Mouse (Mus musculus): ENCODE data around the gene Zfpl1. TPM values are rescaled to one million over a fixed set of nuclear protein-coding genes. Genes with fewer than 3 reads are reported as not detected.
A peak's percentile ranks its signal among the peaks of the same experiment; 100 is the strongest.

Gene Zfpl1
- polyA plus RNA-seq, 1 experiment from 2014 or later: 80.8 TPM

GRCm38 (mm10) chr19:6066571-6066970 lies 18.2 kb downstream of the Zfpl1 start:
- H3K4me3 ChIP-seq: peak overlapping the region; percentile 65
- ATAC-seq (replicated peaks): 0 out of 2 replicates have a peak, but pooled peaks have one; percentile 2
- H3K9me3 ChIP-seq: no peaks in the 10 kb centered on the region
- H3K4me1 ChIP-seq: peaks cover 43% of the 10 kb centered on the region
- 32% methylated on average over 5 of the region's 5 CpGs for WGBS
- H3K4me2 ChIP-seq (replicated peaks): peak overlapping the region; percentile 97
- H3K27me3 ChIP-seq: no peaks in the 10 kb centered on the region
- peak overlapping the region; percentile 89 for H3K27ac ChIP-seq (replicated peaks)
- peaks cover 29% of the 10 kb centered on the region for H3K36me3 ChIP-seq
- peak overlapping the region; percentile 86 for H3K9ac ChIP-seq (replicated peaks)

GRCm38 (mm10) chr19:6063081-6063480 lies 21.7 kb downstream of the Zfpl1 start:
- Histone ChIP-seq H3K36me3 (peaks cover 10% of the 10 kb centered on the region), H3K4me2 (replicated peaks) (no peak overlapping the region; the same call in 1 of the 2 replicates), H3K27ac (replicated peaks) (no peak overlapping the region), H3K9me3 (no peaks in the 10 kb centered on the region), H3K4me1 (peaks cover 57% of the 10 kb centered on the region), H3K27me3 (no peaks in the 10 kb centered on the region), H3K9ac (replicated peaks) (no peak overlapping the region), H3K4me3 (0 out of 2 replicates have a peak overlapping the region, but pooled peaks have one; percentile 88)
- WGBS: 94% methylated on average over 6 of the region's 6 CpGs
- ATAC-seq (replicated peaks): no peak

- peak overlapping the region; percentile 88 for H3K4me3 ChIP-seq
- no peaks in the 10 kb centered on the region for H3K27me3 ChIP-seq
- H3K9ac ChIP-seq (replicated peaks): peak overlapping the region; percentile 94
- 72% methylated on average over 5 of the region's 5 CpGs for WGBS
- H3K27ac ChIP-seq (replicated peaks): no peak overlapping the region
- peak overlapping the region; percentile 99 for H3K4me2 ChIP-seq (replicated peaks)
- no peaks in the 10 kb centered on the region for H3K9me3 ChIP-seq
- no peak for ATAC-seq (replicated peaks)
- H3K4me1 ChIP-seq: peaks cover 53% of the 10 kb centered on the region
- peaks cover 10% of the 10 kb centered on the region for H3K36me3 ChIP-seq
Observed at GRCm38 (mm10) chr19:6062418-6062817, 22.3 kb downstream of the Zfpl1 start.

- ATAC-seq (replicated peaks): no peak
- H3K4me1 ChIP-seq: peaks cover 52% of the 10 kb centered on the region
- peak overlapping the region; percentile 99 for H3K4me2 ChIP-seq (replicated peaks)
- peak overlapping the region; percentile 94 for H3K27ac ChIP-seq (replicated peaks)
- H3K9ac ChIP-seq (replicated peaks): peak overlapping the region; percentile 94
- H3K27me3 ChIP-seq: no peaks in the 10 kb centered on the region
- peak overlapping the region; percentile 88 for H3K4me3 ChIP-seq
- peaks cover 10% of the 10 kb centered on the region for H3K36me3 ChIP-seq
- WGBS: 2% methylated on average over 44 of the region's 44 CpGs
- H3K9me3 ChIP-seq: no peaks in the 10 kb centered on the region
Observed at GRCm38 (mm10) chr19:6061641-6062302, 23.0 kb downstream of the Zfpl1 start.

- H3K27ac ChIP-seq (replicated peaks): peak within 1 kb of the TSS; percentile 94
- peak within 1 kb of the TSS; percentile 99 for H3K4me2 ChIP-seq (replicated peaks)
- H3K4me1 ChIP-seq: peaks cover 52% of the 10 kb centered on the region
- H3K9ac ChIP-seq (replicated peaks): peak within 1 kb of the TSS; percentile 94
- H3K36me3 ChIP-seq: peaks cover 10% of the 10 kb centered on the region
- no peaks in the 10 kb centered on the region for H3K27me3 ChIP-seq
- WGBS: 0% methylated on average over 57 of the region's 58 CpGs
- peak within 1 kb of the TSS; percentile 88 for H3K4me3 ChIP-seq
- H3K9me3 ChIP-seq: no peaks in the 10 kb centered on the region
- ATAC-seq (replicated peaks): peak; percentile 74
Observed at GRCm38 (mm10) chr19:6061021-6061533, 23.7 kb downstream of the Zfpl1 start, which contains the start of gene Znhit2. TSS of gene Znhit2 (plus strand) at chr19:6061192.

- Histone ChIP-seq H3K36me3 (peaks cover 28% of the 10 kb centered on the region), H3K9me3 (no peaks in the 10 kb centered on the region), H3K4me1 (peaks cover 49% of the 10 kb centered on the region), H3K4me2 (replicated peaks) (peak overlapping the region; percentile 78), H3K27me3 (no peaks in the 10 kb centered on the region), H3K4me3 (peak overlapping the region; percentile 87), H3K9ac (replicated peaks) (no peak overlapping the region; the same call in 1 of the 2 replicates), H3K27ac (replicated peaks) (no peak overlapping the region)
- no peak for ATAC-seq (replicated peaks)
- WGBS: 87% methylated on average over 5 of the region's 5 CpGs
Observed at GRCm38 (mm10) chr19:6058966-6059365, 25.8 kb downstream of the Zfpl1 start.

- Histone ChIP-seq H3K27ac (replicated peaks) (0 out of 2 replicates have a peak overlapping the region, but pooled peaks have one; percentile 86), H3K9ac (replicated peaks) (peak overlapping the region; percentile 93), H3K27me3 (no peaks in the 10 kb centered on the region), H3K4me2 (replicated peaks) (peak overlapping the region; percentile 78), H3K9me3 (no peaks in the 10 kb centered on the region), H3K4me1 (peaks cover 48% of the 10 kb centered on the region), H3K4me3 (peak overlapping the region; percentile 87), H3K36me3 (peaks cover 32% of the 10 kb centered on the region)
- no peak for ATAC-seq (replicated peaks)
- 42% methylated on average over 5 of the region's 5 CpGs for WGBS
Observed at GRCm38 (mm10) chr19:6058513-6058912, 26.2 kb downstream of the Zfpl1 start.

GRCm38 (mm10) chr19:6057313-6058096 lies 27.3 kb downstream of the Zfpl1 start, which contains the start of the genes Mrpl49 and Fau:
TSS of gene Mrpl49 (minus strand) at chr19:6057785.
TSS of gene Fau (plus strand) at chr19:6057844.
- WGBS: under 1% methylated on average over 63 of the region's 63 CpGs
- no peaks in the 10 kb centered on the region for H3K9me3 ChIP-seq
- H3K27me3 ChIP-seq: no peaks in the 10 kb centered on the region
- ATAC-seq (replicated peaks): peak; percentile 87
- peak within 1 kb of the TSS; percentile 86 for H3K27ac ChIP-seq (replicated peaks)
- H3K9ac ChIP-seq (replicated peaks): peak within 1 kb of the TSS; percentile 93
- H3K36me3 ChIP-seq: peaks cover 42% of the 10 kb centered on the region
- peak within 1 kb of the TSS; percentile 87 for H3K4me3 ChIP-seq
- H3K4me1 ChIP-seq: peaks cover 38% of the 10 kb centered on the region
- peak within 1 kb of the TSS; percentile 78 for H3K4me2 ChIP-seq (replicated peaks)

- no peak for ATAC-seq (replicated peaks)
- no peaks in the 10 kb centered on the region for H3K9me3 ChIP-seq
- peaks cover 50% of the 10 kb centered on the region for H3K36me3 ChIP-seq
- peak overlapping the region; percentile 87 for H3K4me3 ChIP-seq
- H3K4me1 ChIP-seq: peaks cover 30% of the 10 kb centered on the region
- peak overlapping the region; percentile 78 for H3K4me2 ChIP-seq (replicated peaks)
- H3K9ac ChIP-seq (replicated peaks): peak overlapping the region; percentile 84
- no peak overlapping the region for H3K27ac ChIP-seq (replicated peaks)
- H3K27me3 ChIP-seq: no peaks in the 10 kb centered on the region
- WGBS: 43% methylated on average over 4 of the region's 4 CpGs
Observed at GRCm38 (mm10) chr19:6056696-6057095, 28.1 kb downstream of the Zfpl1 start.

- peaks cover 69% of the 10 kb centered on the region for H3K36me3 ChIP-seq
- H3K4me2 ChIP-seq (replicated peaks): no peak overlapping the region
- no peaks in the 10 kb centered on the region for H3K27me3 ChIP-seq
- H3K4me1 ChIP-seq: peaks cover 23% of the 10 kb centered on the region
- no peak overlapping the region for H3K9ac ChIP-seq (replicated peaks)
- H3K27ac ChIP-seq (replicated peaks): no peak overlapping the region
- no peak for ATAC-seq (replicated peaks)
- H3K9me3 ChIP-seq: no peaks in the 10 kb centered on the region
- 91% methylated on average over 5 of the region's 5 CpGs for WGBS
- no peak overlapping the region for H3K4me3 ChIP-seq
Observed at GRCm38 (mm10) chr19:6054296-6054695, 30.5 kb downstream of the Zfpl1 start.

- 91% methylated on average over 7 of the region's 7 CpGs for WGBS
- Histone ChIP-seq H3K4me1 (peaks cover 22% of the 10 kb centered on the region), H3K9ac (replicated peaks) (no peak overlapping the region), H3K9me3 (no peaks in the 10 kb centered on the region), H3K4me2 (replicated peaks) (no peak overlapping the region), H3K4me3 (no peak overlapping the region), H3K27me3 (no peaks in the 10 kb centered on the region), H3K36me3 (peaks cover 75% of the 10 kb centered on the region), H3K27ac (replicated peaks) (no peak overlapping the region)
- no peak for ATAC-seq (replicated peaks)
Observed at GRCm38 (mm10) chr19:6052516-6052915, 32.2 kb downstream of the Zfpl1 start.

Measured in forebrain, embryonic 15.5 days (tissue).